Mouse (Mus musculus): ENCODE data around the gene Pex5.
"Not testable (repeated sequence)": the region's sequence is repeated elsewhere in the genome, so short reads cannot be mapped to it uniquely, and the experiment has no call there.

The Pex5 gene

GRCm38 (mm10) chr6:124427289-124427688 lies 12.4 kb upstream of the Pex5 start:
- peak; percentile 49 to 54 for DNase-seq (ENCODE audit: low spot score in 2 of 2)

DNA sequence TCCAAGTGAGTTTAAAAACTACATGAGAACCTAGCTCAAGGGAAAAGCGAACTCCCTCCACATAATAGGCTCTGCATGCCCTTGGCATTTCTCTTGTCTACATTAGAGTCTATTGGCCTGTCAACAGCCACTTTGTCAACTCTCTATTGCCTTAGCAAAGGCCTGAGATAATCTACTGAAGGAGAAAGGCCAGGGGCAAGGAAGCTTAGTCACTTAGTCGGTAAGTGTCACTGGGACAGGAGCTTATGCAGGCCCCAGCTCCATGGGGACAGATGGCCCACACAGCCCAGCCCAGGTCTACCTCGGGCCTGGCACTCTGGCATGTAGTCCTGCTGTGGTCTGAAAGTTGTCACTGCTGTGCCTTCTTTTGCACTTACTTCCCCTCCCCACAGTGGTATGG lies 11.7 kb upstream of the Pex5 start:
- no peak for DNase-seq (ENCODE audit: low spot score in 2 of 2)

- no peak for DNase-seq (ENCODE audit: low spot score in 2 of 2)
These were observed 10.7 kb upstream of the Pex5 start for GRCm38 (mm10) chr6:124425523-124425922.

- not testable (repeated sequence) for DNase-seq (ENCODE audit: low spot score in 2 of 2)
These were observed 10.2 kb upstream of the Pex5 start for GRCm38 (mm10) chr6:124425042-124425441.

- no peak for DNase-seq (ENCODE audit: low spot score in 2 of 2)
These were observed 9.2 kb upstream of the Pex5 start for GRCm38 (mm10) chr6:124424068-124424498.

- DNase-seq (ENCODE audit: low spot score in 2 of 2), result no peak
These were observed 3.8 kb upstream of the Pex5 start for GRCm38 (mm10) chr6:124418686-124419085.

GRCm38 (mm10) chr6:124415347-124416088 lies 651 bp upstream of the Pex5 start:
- peak; percentile 78 to 94 for DNase-seq (ENCODE audit: low spot score in 2 of 2)

DNA sequence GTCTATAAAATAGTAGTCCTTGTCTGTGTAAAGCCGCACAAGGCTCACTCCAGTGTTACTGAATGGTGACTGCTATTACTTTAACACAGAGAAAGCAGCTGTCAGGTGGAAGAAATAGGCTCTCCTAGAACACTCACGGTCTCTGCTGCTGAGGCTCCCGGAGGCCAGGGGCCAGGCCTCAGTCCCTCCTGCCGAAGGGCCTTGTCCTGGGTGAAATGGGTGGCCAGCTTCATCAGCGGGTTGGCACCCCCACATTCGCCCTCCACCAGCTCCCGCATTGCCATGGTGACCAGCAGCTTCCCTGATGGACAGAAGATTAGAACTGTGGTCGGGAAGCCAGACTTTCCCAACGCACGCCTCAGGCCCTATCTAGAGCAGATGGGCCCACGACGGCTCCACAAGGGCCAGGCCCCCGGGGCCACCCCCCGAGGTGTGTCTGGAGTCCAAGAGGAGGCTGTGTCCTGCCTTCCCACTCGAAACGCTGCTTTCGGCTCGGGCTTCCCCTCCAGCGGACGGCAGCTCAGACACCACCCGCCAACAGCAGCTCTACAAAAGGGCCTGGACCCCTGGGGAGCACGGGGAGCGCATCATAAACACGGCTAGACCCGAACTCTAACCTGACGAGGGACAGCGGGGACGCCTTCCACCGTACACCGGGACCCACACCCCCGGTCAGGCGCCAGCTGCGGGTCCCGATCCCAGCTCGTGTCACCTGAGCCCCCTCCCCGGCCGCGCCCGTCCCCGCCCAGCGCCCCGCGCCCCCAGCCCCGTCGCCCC lies 529 bp downstream of the Pex5 start:
- DNase-seq (ENCODE audit: low spot score in 2 of 2), result peak in 1 of 2 experiments; percentile 49

DNA sequence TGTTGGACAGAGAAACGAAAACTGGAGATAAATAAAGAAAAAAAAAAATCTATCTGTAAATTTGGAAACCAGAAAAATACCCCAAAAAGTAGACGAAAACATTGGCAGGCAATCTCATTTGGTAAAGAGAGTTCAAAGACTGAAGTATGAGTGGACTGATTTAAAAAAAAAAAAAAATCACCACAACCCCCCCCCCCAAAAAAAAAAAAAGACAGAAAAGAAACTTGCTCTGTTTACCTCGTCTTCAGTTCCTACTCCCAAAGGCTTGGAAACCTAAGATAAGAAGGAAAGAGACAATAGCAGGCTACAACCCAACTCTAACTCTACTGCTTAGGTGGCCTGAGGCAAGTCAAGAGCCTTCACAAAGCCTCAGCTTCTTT lies 1.1 kb downstream of the Pex5 start:
- DNase-seq (ENCODE audit: low spot score in 2 of 2), result no peak

- DNase-seq (ENCODE audit: low spot score in 2 of 2), result no peak
These were observed 6.5 kb downstream of the Pex5 start for GRCm38 (mm10) chr6:124408355-124408754.

GRCm38 (mm10) chr6:124407180-124407579 lies 7.7 kb downstream of the Pex5 start:
- no peak for DNase-seq (ENCODE audit: low spot score in 2 of 2)

DNA sequence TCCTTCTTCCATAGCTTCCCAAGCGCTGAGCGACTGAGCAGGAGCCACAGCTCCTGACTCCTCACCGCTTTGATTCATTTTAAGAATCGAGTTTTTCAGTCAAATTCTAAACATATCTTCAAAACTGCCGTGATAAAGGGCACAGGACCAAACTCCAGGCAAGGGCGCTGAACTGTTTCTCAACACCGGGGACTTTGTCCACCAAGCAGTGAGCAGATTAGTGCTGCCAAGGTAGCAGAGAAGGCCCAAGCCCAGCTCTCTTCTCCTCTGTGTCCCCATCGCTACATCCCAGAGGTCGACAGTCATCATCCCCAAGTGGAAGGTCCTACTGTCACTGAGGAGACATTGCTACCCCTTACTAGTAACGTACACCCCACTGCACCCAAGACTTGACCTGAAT lies 8.5 kb downstream of the Pex5 start:
- DNase-seq (ENCODE audit: low spot score in 2 of 2), result no peak

- no peak for DNase-seq (ENCODE audit: low spot score in 2 of 2)
These were observed 15.1 kb downstream of the Pex5 start for GRCm38 (mm10) chr6:124399738-124400137.

- not testable (repeated sequence) for DNase-seq (ENCODE audit: low spot score in 2 of 2)
These were observed 19.9 kb downstream of the Pex5 start for GRCm38 (mm10) chr6:124394991-124395390.

- DNase-seq (ENCODE audit: low spot score in 2 of 2), result no peak
These were observed 34.7 kb downstream of the Pex5 start for GRCm38 (mm10) chr6:124380142-124380541.

- DNase-seq (ENCODE audit: low spot score in 2 of 2), result peak in 1 of 2 experiments; percentile 67
These were observed 35.5 kb downstream of the Pex5 start for GRCm38 (mm10) chr6:124379331-124379730.

DNA sequence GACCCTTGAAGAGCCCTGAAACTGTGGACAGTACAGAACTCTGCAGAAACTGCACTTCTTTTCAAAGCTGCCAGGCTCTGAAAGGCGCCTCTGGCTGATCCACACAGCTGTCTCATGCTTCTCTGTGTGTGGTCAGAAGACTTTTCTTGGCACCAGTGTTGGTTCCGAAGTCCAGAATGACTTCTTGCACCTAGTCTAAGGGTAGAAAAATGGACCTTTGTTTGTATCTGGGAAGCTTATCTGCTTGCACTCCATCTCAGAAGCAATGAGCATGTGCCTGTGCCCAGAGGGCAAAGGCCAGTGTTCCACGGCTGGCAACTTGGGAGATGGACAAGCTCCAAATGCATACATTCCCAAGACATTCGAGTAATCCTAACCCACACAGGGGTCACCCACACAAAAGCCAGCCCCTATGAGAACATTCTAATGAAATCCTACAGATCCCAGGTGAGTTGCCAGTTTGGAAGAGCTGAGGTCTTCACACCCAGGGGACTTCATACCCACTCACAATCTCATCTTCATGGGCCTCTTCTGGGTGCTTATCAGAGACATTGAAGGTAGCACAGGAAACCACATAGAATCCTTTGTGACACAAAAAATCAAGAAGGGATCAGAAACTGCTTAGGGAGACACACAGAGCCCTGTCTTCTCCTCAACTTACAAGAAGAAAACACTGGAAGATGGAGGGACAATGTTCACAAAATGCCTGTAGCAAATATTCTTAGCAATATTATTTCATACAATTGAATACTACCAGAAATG lies 37.2 kb downstream of the Pex5 start:
- no peak for DNase-seq (ENCODE audit: low spot score in 2 of 2)

- DNase-seq (ENCODE audit: low spot score in 2 of 2), result no peak
These were observed 38.6 kb downstream of the Pex5 start for GRCm38 (mm10) chr6:124376311-124376710.

DNA sequence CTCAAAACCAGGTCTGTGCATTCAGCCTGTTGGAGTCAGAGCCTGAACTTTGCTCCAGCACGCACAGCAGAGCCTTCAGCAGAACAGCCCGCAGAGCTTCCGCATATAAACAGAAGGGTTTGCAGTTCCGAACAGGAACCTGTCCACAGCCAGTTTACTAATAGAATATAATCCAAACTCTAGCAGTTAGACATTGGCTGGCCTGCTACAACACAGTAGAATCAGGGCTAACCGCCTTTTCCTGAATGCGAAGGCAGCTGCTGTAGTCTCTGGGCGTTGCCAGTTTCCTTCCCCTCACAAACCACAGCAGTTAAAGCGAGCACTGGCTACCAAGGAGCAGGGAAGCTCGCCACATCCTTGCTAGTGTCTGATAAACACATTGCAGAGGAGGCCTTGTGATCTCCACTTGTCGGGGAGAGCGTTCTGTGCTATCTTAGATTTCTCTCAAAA lies 39.4 kb downstream of the Pex5 start:
- DNase-seq (ENCODE audit: low spot score in 2 of 2), result no peak

GRCm38 (mm10) chr6:124374683-124375082 lies 40.2 kb downstream of the Pex5 start:
- no peak for DNase-seq (ENCODE audit: low spot score in 2 of 2)

DNA sequence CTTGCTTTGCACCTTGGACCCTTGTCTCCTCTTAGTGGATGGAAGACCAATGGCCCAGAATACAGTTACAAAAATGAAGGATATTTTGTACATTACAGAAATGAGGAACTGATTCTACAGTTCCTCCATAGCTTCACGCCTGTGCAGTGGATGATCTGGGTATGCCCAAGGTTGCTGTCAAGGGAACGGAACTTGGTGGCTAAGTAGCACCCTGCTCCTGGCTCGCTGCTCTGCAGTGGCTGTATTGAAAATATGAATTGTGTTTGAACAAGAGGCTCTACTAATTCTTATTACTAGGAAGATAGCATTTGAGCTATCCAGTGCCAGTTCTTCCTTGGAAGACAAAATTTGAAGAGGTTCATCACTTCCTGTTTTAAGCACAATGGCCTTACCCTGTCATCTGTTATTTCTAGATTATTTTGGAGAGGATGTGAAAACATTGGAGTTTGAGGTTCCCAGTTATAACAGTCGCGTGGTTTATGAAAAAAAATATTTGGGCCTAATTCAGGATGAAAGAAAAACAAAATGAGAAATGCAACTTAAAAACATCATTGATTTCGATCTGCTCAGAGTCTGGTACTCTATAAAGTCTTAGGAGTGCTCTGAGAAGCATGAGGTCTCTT lies 41.2 kb downstream of the Pex5 start:
- no peak for DNase-seq (ENCODE audit: low spot score in 2 of 2)

GRCm38 (mm10) chr6:124364328-124364727 lies 50.5 kb downstream of the Pex5 start:
- DNase-seq (ENCODE audit: low spot score in 2 of 2), result no peak

Measured in left cerebral cortex, adult 9 months (tissue).